Mouse (Mus musculus) neural tube, embryonic 12.5 days (tissue): ENCODE data around the gene Mdk. TPM values are rescaled to one million over a fixed set of nuclear protein-coding genes. Genes with fewer than 3 reads are reported as not detected.

ENCODE experiments used
- ATAC-seq: fragments of 200-750 bp; cut with Nextera tagmentation; 2 replicates; pipeline ENCODE4 v1.8.0; 2017; ENCODE audit warnings: low read depth, mild to moderate bottlenecking, moderate TSS enrichment, moderate library complexity; ENCODE audit not compliant: low FRiP score
- H3K27ac ChIP-seq: fragments of 300-500 bp; sonication (generic); 2 replicates; pipeline ENCODE4 v1.5.1; 2016
- H3K27me3 ChIP-seq: fragments of 300-500 bp; sonication (generic); replicated peaks from 2 replicates; pipeline ENCODE4 v1.6.1; 2016; ENCODE audit warnings: mild to moderate bottlenecking
- H3K36me3 ChIP-seq: fragments of 300-500 bp; sonication (generic); 2 replicates; pipeline ENCODE4 v1.6.1; 2016; ENCODE audit warnings: mild to moderate bottlenecking
- H3K4me1 ChIP-seq: fragments of 300-500 bp; sonication (generic); 2 replicates; pipeline ENCODE4 v1.6.1; 2016
- H3K4me2 ChIP-seq: fragments of 300-500 bp; sonication (generic); replicated peaks from 2 replicates; pipeline ENCODE4 v1.6.1; 2016; ENCODE audit warnings: mild to moderate bottlenecking
- H3K4me3 ChIP-seq: fragments of 300-500 bp; sonication (generic); 2 replicates; pipeline ENCODE4 v1.5.1; 2016
- H3K9ac ChIP-seq: fragments of 300-500 bp; sonication (generic); 2 replicates; pipeline ENCODE4 v1.6.1; 2016; ENCODE audit warnings: mild to moderate bottlenecking
- H3K9me3 ChIP-seq: fragments of 300-500 bp; sonication (generic); 2 replicates; pipeline ENCODE4 v1.6.1; 2016; ENCODE audit warnings: mild to moderate bottlenecking
- WGBS: fragments of 180-500 bp; shearing (Covaris S2); methylation state at CpG from one replicate; pipeline ENCODE4 v1.1.7; 2016; 5-methylcytosine and 5-hydroxymethylcytosine counted together
- polyA plus RNA-seq: library from polyadenylated mRNA; unstranded; fragments of >200 nt; fragmentation: Nextera tagmentation; extraction: Ambion mirVana; gene quantifications from 2 replicates; pipeline ENCODE4 v1.2.1, GENCODE M21; 2016

Mdk gene
- polyA plus RNA-seq, 1 experiment from 2014 or later: 774 TPM

GRCm38 (mm10) chr2:91942356-91942755 is 10.3 kb upstream of the Mdk start:
- Histone ChIP-seq H3K27ac (no peak overlapping the region), H3K36me3 (peaks cover 41% of the 10 kb centered on the region), H3K4me3 (no peak overlapping the region), H3K4me1 (peaks cover 24% of the 10 kb centered on the region), H3K27me3 (no peaks in the 10 kb centered on the region), H3K4me2 (no peak overlapping the region), H3K9me3 (no peaks in the 10 kb centered on the region), H3K9ac (no peak overlapping the region)
- WGBS: 76% methylated on average over 6 of the region's 6 CpGs
- no peak for ATAC-seq

- no peak for ATAC-seq
- peaks cover 68% of the 10 kb centered on the region for H3K36me3 ChIP-seq
- H3K4me2 ChIP-seq: no peak overlapping the region
- H3K27ac ChIP-seq: no peak overlapping the region
- no peak overlapping the region for H3K4me3 ChIP-seq
- H3K9ac ChIP-seq: no peak overlapping the region
- no peaks in the 10 kb centered on the region for H3K9me3 ChIP-seq
- H3K27me3 ChIP-seq: no peaks in the 10 kb centered on the region
- WGBS: 85% methylated on average over 15 of the region's 15 CpGs
- H3K4me1 ChIP-seq: peaks cover under 1% of the 10 kb centered on the region; the same call in 1 of the 2 replicates
Observed at GRCm38 (mm10) chr2:91939303-91939935, 7.3 kb upstream of the Mdk start.

- H3K4me3 ChIP-seq: no peak overlapping the region
- no peak overlapping the region for H3K27ac ChIP-seq
- peaks cover 60% of the 10 kb centered on the region for H3K36me3 ChIP-seq
- peaks cover 30% of the 10 kb centered on the region for H3K4me1 ChIP-seq
- no peak overlapping the region for H3K4me2 ChIP-seq
- H3K27me3 ChIP-seq: no peaks in the 10 kb centered on the region
- WGBS: 91% methylated on average over 7 of the region's 7 CpGs
- no peak overlapping the region for H3K9ac ChIP-seq
- no peak for ATAC-seq
- no peaks in the 10 kb centered on the region for H3K9me3 ChIP-seq
Observed at GRCm38 (mm10) chr2:91936154-91936553, 4.1 kb upstream of the Mdk start.

DNA sequence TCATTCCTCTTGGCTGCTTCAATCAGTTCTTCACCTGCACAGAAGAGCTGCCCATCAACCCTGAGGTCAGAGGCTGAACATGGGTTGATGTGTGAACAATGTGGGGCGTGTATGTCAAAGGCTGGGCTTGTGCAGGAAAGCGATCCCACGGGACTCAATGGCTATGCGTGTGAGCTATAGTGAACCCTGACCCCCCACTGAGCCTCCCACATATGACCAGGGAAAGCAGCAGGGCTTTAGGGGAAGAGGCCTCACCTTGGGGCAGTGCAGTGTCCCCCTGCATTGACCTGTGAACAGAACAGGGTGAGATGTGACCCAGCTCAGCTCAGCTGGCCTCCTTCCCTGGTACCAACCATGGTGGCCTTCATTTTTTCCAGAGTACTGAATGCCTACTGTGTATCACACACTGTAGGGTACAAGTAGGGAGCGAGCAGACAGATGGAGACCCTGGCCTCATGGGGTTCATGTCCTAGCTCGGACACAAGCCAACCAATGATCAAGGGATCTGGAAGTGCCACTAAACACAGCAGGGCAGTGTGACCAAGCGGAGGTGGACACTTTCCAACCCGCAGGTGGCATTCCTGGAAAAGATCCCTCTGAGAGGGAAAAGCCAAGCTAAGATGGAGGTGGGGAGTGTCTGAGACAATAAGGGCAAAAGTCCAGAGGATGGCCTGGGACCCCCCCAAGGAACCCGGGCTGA is 2.9 kb upstream of the Mdk start:
- WGBS: 93% methylated on average over 9 of the region's 9 CpGs
- Histone ChIP-seq H3K9me3 (no peaks in the 10 kb centered on the region), H3K36me3 (peaks cover 54% of the 10 kb centered on the region), H3K27me3 (no peaks in the 10 kb centered on the region), H3K4me2 (no peak overlapping the region), H3K9ac (no peak overlapping the region), H3K27ac (no peak overlapping the region), H3K4me1 (peaks cover 37% of the 10 kb centered on the region), H3K4me3 (no peak overlapping the region)
- ATAC-seq: no peak

DNA sequence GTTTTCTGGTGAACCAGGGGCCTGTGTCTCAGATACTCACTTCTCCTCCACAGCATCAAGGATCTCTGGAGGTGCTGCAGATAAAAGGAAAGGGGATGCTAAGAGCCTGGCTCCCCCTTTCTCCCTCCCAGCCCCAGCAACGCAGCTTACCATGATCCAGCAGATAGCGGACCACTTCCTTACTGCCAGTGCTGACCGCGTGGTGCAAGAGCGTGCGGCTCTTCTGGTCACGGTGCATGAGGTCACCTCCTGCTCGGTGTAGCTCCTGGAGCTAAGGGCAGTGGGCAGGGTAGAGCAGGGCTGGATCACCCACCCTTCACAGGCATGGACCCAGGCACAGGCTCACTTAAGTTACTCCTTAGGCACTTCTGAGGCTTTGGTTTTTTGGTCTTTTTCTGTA is 1.9 kb upstream of the Mdk start:
- no peak for ATAC-seq
- Histone ChIP-seq H3K4me1 (peaks cover 45% of the 10 kb centered on the region), H3K9ac (no peak overlapping the region), H3K27ac (no peak overlapping the region), H3K27me3 (no peaks in the 10 kb centered on the region), H3K4me2 (no peak overlapping the region), H3K9me3 (no peaks in the 10 kb centered on the region), H3K4me3 (no peak overlapping the region), H3K36me3 (peaks cover 45% of the 10 kb centered on the region)
- 57% methylated on average over 8 of the region's 8 CpGs for WGBS

DNA sequence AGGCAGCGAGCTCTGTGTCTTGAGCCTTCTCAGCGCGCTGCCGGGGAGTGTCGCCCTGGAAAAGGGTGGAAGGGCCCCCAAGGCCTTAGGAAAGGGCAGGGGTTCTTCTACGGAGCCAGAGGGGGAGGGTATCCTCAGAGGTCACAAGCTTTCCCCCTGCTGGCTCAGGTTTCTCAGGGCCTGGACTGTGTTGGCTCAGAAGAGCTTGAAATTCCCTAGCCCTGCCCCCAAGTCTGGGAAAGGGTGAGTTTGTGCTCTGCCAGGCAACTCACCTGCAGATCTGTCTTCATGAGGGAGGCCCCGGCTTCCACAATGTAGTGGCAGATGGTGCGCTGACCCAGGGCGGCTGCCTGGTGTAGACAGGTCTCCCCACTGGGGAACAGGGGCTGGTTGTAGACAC is 1.4 kb upstream of the Mdk start:
- peaks cover 48% of the 10 kb centered on the region for H3K4me1 ChIP-seq
- no peak overlapping the region; the same call in 1 of the 2 replicates for H3K27ac ChIP-seq
- no peaks in the 10 kb centered on the region for H3K27me3 ChIP-seq
- H3K36me3 ChIP-seq: peaks cover 39% of the 10 kb centered on the region
- no peak for ATAC-seq
- no peaks in the 10 kb centered on the region for H3K9me3 ChIP-seq
- no peak overlapping the region for H3K4me3 ChIP-seq
- H3K9ac ChIP-seq: 0 out of 2 replicates have a peak overlapping the region, but pooled peaks have one; percentile 13
- H3K4me2 ChIP-seq: peak overlapping the region; percentile 14; the same call in 1 of the 2 replicates
- 33% methylated on average over 9 of the region's 9 CpGs for WGBS

- Histone ChIP-seq H3K4me1 (peaks cover 53% of the 10 kb centered on the region), H3K9ac (no peak overlapping the region), H3K27ac (no peak overlapping the region; the same call in 1 of the 2 replicates), H3K4me2 (peak overlapping the region; percentile 79), H3K36me3 (peaks cover 33% of the 10 kb centered on the region), H3K27me3 (no peaks in the 10 kb centered on the region), H3K4me3 (no peak overlapping the region), H3K9me3 (no peaks in the 10 kb centered on the region)
- ATAC-seq: no peak
- WGBS: 12% methylated on average over 6 of the region's 6 CpGs
Observed at GRCm38 (mm10) chr2:91932737-91933350, 747 bp upstream of the Mdk start.

GRCm38 (mm10) chr2:91931328-91932159 is 553 bp downstream of the Mdk start:
- H3K4me1 ChIP-seq: peaks cover 53% of the 10 kb centered on the region
- H3K9ac ChIP-seq: peak overlapping the region; percentile 87
- H3K36me3 ChIP-seq: peaks cover 20% of the 10 kb centered on the region
- H3K4me2 ChIP-seq: peak overlapping the region; percentile 79
- no peaks in the 10 kb centered on the region for H3K27me3 ChIP-seq
- no peaks in the 10 kb centered on the region for H3K9me3 ChIP-seq
- H3K4me3 ChIP-seq: peak overlapping the region; percentile 82
- ATAC-seq: peak; percentile 73
- peak overlapping the region; percentile 90 for H3K27ac ChIP-seq
- WGBS: under 1% methylated on average over 48 of the region's 50 CpGs

DNA sequence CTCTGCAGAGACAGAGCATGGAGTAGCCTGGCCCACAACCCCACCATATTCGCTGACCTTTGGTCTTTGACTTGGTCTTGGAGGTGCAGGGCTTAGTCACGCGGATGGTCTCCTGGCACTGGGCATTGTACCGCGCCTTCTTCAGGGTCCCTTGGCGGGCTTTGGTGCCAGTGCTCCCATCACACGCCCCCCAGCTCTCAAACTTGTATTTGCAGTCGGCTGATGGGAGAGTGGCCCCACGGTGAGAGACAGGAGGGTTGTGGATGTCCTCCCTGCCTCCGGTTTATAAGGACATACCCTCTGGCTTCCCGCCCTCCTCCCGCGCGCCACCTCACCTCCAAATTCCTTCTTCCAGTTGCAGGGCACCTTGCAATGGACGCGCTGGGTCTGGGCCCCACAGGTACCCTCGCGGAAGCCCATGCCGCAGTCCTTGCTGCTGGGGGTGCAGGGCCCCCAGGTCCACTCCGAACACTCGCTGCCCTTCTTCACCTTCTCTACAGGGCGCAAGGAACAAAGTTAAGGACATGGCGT is 1.3 kb downstream of the Mdk start:
- peak overlapping the region; percentile 87 for H3K9ac ChIP-seq
- peak overlapping the region; percentile 79 for H3K4me2 ChIP-seq
- no peaks in the 10 kb centered on the region for H3K9me3 ChIP-seq
- peaks cover 53% of the 10 kb centered on the region for H3K4me1 ChIP-seq
- peak overlapping the region; percentile 90 for H3K27ac ChIP-seq
- H3K4me3 ChIP-seq: peak overlapping the region; percentile 82
- no peak for ATAC-seq
- WGBS: under 1% methylated on average over 23 of the region's 23 CpGs
- H3K36me3 ChIP-seq: peaks cover 13% of the 10 kb centered on the region
- H3K27me3 ChIP-seq: no peaks in the 10 kb centered on the region

- no peaks in the 10 kb centered on the region for H3K9me3 ChIP-seq
- peaks cover 6% of the 10 kb centered on the region; the same call in 1 of the 2 replicates for H3K36me3 ChIP-seq
- peaks cover 4% of the 10 kb centered on the region; the same call in 1 of the 2 replicates for H3K27me3 ChIP-seq
- peak overlapping the region; percentile 82 for H3K4me3 ChIP-seq
- peak overlapping the region; percentile 79 for H3K4me2 ChIP-seq
- 11% methylated on average over 12 of the region's 12 CpGs for WGBS
- peak overlapping the region; percentile 87; the same call in 1 of the 2 replicates for H3K9ac ChIP-seq
- H3K27ac ChIP-seq: no peak overlapping the region
- ATAC-seq: peak; percentile 19; the same call in 1 of the 2 replicates
- H3K4me1 ChIP-seq: peaks cover 53% of the 10 kb centered on the region
Observed at GRCm38 (mm10) chr2:91929936-91930335, 2.2 kb downstream of the Mdk start.

- no peaks in the 10 kb centered on the region for H3K9me3 ChIP-seq
- H3K9ac ChIP-seq: no peak overlapping the region
- H3K4me2 ChIP-seq: peak overlapping the region; percentile 79
- H3K4me1 ChIP-seq: peaks cover 53% of the 10 kb centered on the region
- WGBS: 51% methylated on average over 3 of the region's 3 CpGs
- H3K27me3 ChIP-seq: peaks cover 8% of the 10 kb centered on the region; the same call in 1 of the 2 replicates
- peak overlapping the region; percentile 82; the same call in 1 of the 2 replicates for H3K4me3 ChIP-seq
- peaks cover 1% of the 10 kb centered on the region; the same call in 1 of the 2 replicates for H3K36me3 ChIP-seq
- H3K27ac ChIP-seq: no peak overlapping the region
- ATAC-seq: no peak
Observed at GRCm38 (mm10) chr2:91929455-91929854, 2.6 kb downstream of the Mdk start.
